Mouse (Mus musculus) C2C12 (cell line): ENCODE data around the gene Kpnb1.

Source experiments
- CTCF ChIP-seq: IDR thresholded peaks from one replicate; pipeline ENCODE4 v1.5.1; 2011; ENCODE audit not compliant: control insufficient read depth, insufficient read depth, insufficient read length
- MAX ChIP-seq: IDR thresholded peaks from one replicate; pipeline ENCODE4 v1.6.1; 2011; ENCODE audit warnings: mild to moderate bottlenecking, control low read depth
- MYOG ChIP-seq: IDR thresholded peaks from one replicate; pipeline ENCODE4 v1.6.1; 2011; ENCODE audit not compliant: control insufficient read depth, insufficient read length; ENCODE audit errors: extremely low read depth

DNA sequence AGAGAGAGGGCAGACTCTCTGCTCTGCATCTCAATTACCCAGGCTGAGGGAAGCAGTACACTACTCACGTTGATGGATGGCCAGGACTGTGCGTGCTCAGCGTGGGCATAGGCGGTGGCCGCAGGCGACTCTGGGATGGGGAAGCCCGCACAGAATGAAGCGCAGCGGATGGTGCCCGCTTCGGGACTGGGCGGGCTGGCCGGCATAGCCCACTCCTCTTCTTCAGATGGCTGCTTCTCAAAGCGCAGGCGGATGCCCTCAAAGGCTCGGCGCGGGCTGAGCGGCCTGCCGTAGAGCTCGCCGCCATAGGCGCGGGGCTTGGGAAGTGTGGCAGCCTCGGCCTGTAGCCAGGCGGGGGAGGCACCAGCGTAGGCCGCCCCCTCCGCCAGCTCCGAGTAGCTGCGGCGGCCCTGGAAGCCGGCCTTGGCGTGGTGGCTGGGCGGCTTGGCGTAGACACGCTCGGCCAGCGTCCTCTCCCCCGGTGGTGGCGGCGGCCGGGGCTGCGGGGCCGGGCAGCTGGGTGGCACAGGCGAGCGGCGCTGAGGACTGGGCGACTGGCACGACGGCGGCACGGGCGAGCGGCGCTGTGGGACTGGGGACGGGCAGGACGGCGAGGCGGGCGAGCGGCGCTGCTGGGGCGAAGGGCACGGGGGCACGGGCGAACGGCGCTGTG is 49.0 kb downstream of the Kpnb1 start:
- TF ChIP-seq CTCF (no peak), MYOG (no peak), MAX (no peak)
